Mouse (Mus musculus) stomach, postnatal 0 days (tissue): Measurements from ENCODE around the gene Cntnap2.

ENCODE experiments used
- CTCF ChIP-seq: IDR thresholded peaks from 2 replicates; pipeline ENCODE4 v1.5.1; 2016; ENCODE audit warnings: antibody characterized with exemption, low read depth, mild to moderate bottlenecking, moderate library complexity
- EP300 ChIP-seq: optimal IDR thresholded peaks from 2 replicates; pipeline ENCODE3; 2016; ENCODE audit warnings: antibody characterized with exemption

- no peak for TF ChIP-seq CTCF
- TF ChIP-seq EP300, result no peak
Observed at GRCm38 (mm10) chr6:47328281-47328680, 2269.1 kb downstream of the Cntnap2 start.
